Mouse (Mus musculus) lung, adult 2 months (tissue): ENCODE measurements around the gene Fam89b.

Experiments
- CTCF ChIP-seq: fragments of 200-500 bp; IDR thresholded peaks from 2 replicates; pipeline ENCODE4 v1.5.1; 2011; ENCODE audit warnings: mild to moderate bottlenecking, low read length, control low read depth; ENCODE audit not compliant: insufficient read depth
- POLR2A ChIP-seq: fragments of 200-500 bp; IDR thresholded peaks from 2 replicates; pipeline ENCODE4 v1.6.1; 2011; ENCODE audit warnings: low read depth, mild to moderate bottlenecking, control low read depth, low read length, borderline replicate concordance; ENCODE audit errors: extremely low read depth

DNA sequence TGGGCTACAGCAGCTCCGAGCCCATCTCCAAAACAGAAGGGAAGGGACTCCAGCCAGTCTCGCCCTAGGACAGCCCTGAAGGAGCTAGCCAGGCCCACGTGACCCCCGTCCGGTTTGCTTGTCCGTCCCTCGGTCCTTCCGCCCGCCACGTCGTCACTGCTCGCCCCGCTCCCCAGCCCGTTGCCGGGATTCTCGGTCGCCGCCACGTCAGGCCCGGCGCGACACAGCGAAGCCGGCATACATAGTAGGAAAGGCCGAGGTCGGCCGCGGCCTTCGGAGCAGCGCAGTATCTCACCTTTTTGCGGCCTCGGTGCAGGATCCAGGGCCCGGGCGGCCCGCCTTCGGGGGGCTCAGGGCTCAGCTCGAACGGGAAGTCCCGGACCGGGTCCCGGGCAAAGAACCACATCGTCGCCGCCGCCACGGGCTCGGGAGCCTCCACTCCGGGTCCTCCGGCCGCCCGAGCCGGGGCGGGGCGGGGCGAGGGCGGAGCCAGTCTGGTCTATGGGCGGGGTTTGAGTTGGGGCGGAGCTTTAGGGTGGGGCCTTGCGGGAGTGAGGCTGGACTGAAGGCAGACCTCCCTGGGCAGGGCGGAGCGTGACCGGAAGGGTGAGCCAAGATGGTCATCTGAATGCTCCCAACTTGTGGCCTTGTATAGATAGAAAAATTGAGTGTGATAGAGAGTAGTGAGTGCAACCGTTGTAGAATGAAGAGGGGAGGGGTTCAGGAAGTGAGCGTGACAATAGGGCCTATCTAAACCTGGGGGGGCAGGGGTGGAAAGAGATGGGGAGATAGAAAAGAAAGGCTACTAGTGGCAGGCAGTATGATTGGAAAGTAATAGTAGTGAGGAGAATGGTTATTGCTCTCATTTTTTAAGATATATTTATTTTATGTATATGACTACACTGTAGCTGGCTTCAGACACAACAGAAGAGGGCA is 41.7 kb upstream of the Fam89b start, which contains the start of gene Scyl1:
- TF ChIP-seq POLR2A = peak; percentile 23; the same call in 1 of the 2 replicates
- TF ChIP-seq CTCF = no peak
